Mouse (Mus musculus) lung, adult 18-20 months (tissue): ENCODE measurements at regions not wholly inside any gene's neighbourhood (a gene's known extent, or its start where the extent isn't known, plus 50 kb on each side); places are given as distances from the start of the nearest gene placed in this dataset.

ENCODE experiments used
- DNase-seq, 2 experiments: peaks; one replicate each; pipeline ENCODE4 v3.0.0; 2022; ENCODE audit warnings: mixed read lengths in 2 of 2

DNA sequence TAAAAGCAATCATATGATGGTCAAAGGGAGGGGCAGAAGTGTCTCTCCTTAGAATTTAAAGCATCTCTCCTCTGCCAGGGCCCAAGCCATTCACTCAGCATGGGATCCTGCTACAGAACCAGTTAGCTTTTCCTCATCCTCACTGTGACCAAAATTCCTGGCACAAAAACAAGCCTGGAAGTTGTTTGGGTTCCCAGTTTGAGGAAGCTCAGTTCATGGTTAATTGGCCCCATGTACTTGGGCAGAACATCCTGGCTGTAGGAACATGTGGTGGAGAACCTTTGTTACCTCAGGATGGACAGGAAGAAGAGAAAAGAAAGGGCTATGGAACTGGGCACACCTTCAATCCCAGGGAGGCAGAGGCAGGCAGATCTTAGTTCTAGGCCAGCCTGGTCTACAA lies 52.4 kb upstream of the Mfge8 start:
- DNase-seq, result no peak

DNA sequence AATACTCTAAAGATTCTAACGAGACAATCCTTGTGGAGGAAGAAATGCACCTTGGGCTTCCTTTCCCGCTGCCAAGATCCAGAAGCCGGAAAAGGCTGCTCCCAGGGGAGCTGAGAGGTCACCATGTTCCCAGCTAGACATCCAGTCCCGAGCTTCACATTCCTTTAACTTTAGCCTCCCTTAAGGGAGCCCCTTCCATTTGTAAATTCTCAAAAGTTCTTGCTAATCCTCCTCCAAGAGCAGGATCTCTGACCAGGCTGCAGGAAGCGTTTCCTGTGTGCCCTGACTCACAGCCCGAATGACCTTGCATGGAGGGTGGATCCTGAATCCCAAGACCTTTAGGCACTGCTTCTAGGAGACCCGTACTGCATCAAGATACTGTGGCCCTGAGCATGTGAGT lies 53.5 kb upstream of the Mfge8 start:
- DNase-seq, result peak in 1 of 2 experiments; percentile 22

DNA sequence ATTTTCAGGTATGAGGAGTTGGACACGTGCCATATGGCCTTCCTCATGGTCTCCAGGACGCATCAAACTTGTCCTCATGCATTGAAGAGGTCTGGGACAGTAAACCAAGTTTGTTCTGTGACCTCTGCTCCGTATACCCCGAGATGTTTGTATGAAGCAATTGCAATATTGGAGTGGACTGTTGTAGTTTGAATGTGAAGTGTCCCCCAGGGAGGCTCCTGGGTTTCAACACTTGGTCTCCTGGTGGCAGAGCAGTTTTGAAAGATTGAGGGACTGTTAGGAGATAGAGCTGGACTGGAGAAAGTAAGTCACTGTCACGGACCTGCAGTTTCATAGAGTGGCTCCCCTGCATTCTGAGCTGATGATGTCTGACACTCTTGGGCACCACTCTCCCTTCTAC lies 54.6 kb upstream of the Mfge8 start:
- no peak for DNase-seq

DNA sequence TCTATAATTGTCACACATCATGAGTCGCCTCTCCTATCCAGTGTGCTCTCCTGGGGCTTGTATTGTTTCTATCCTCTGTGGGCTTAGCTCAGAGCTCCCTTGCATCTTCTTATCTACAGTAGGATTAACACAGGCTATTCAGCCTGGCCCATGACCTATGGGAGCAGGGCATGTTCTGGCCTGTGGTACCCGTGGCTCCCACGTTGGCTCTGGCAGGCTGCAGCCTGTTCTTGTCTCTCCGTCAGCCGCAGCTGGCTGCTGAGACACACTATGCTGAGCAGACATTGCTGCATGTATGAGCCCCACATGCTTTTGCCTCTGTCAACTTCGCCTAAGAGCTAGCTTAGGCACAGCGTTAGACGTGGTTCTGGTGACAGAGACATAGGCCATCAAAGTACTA lies 58.3 kb upstream of the Mfge8 start:
- no peak for DNase-seq

DNA sequence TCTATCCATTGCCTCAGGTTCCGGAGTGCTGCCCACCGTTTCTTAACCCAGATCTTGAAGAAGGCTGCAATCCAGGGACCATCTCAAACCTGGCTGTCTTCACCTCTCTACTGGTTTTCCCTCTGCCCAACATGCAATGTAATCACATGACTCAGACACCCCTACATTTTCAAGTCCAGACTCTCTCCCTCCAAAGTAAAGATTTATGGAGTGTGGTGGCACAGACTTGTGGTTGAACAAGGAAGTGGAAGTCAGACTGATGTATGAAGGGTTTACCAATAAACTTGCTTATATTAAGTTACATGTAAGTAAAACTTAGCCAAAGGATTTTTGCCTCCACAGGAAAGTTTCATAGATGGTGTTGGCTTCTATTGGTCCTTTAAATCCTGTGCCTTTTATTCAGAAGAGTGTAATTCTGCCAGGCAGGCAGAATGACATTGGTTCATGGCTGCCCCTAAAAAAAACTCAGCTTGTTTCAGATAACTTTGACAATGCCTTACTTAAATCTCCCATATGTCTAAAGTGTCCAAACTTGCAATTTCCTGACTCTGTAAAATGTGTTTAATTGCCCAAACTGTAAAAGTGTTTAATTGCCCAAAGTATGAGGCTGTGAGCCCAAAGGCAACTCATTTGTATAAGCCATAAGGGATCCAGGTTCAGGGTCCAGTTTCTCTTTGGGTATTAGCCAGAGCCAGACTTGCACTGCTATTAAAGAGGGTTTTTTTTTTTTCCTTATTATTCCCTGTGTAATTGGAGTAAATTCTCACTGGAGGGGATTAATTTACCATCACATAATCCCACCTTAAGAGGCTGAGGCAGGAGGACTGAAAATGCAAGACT lies 61.7 kb upstream of the Mfge8 start:
- DNase-seq, result no peak

DNA sequence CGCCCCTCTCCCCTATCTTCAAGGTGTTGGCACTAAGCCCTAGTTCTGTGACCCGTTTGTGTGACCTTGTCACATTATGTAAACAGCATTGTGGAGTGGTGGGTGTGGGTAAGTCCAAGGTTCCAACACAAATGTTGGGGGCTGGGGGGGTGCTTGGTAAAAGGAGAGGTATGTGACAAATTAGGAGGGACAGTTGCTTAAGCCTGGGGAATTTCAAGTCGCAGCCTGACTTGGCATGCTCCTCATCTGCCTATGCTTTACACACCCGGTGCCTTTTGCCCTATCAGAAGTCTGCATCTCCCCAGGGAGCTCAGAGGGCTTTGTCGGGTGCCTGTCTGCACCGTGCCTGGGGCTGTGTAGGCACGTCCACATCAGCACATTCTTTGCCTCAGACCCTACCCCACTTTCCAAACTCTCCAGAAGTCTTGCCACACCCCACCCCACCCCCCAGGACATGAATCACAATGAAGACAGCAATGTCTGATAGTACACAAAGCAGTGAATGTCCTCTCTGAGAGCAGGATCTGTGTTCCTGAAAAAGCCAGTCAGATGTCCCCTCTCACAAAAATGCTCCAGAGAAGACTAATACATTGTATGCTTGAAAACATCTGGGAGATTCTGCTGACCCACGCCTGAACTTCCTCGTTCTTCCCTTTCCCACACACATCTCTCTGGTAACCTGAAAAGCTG lies 61.6 kb upstream of the Abhd2 start:
- DNase-seq, result peak in 1 of 2 experiments; percentile 20

DNA sequence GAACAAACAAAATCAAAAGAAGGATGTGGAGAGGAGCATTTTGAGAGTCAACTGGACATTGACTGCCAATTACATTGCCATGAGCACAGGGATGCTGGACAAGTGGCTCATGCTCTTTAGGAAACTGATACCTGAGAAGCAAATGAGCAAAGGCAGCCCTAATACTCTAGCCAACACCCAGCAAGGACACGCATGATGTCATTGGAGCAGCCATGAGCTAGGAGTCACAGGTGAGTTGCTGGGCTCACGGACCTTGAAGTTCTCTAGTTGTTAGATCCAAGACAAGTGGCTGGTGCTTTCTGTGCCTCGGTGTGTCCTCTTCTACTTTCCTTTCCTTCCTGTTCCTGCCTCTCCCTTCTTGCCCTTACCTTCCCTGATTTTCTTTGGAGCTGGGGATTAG lies 60.8 kb upstream of the Abhd2 start:
- DNase-seq, result no peak

DNA sequence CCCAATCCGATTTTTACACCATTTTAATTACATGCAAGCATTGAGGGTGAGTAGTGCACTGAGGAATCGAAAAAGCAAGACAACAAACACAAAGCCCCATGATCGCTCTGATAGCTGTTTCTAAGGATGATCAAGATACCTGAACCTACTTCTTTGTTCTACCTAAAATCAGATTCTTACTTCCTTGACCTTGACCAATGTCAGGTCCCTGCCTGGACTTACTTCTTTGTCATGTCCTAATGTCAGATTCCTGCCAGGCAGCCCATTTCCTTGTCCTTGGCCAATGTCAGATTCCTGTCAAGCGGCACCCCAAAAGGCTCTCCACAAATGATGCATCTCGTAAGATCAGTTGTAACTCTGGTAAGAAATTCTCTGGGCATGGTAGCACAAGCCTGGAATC lies 58.0 kb upstream of the Abhd2 start:
- no peak for DNase-seq

DNA sequence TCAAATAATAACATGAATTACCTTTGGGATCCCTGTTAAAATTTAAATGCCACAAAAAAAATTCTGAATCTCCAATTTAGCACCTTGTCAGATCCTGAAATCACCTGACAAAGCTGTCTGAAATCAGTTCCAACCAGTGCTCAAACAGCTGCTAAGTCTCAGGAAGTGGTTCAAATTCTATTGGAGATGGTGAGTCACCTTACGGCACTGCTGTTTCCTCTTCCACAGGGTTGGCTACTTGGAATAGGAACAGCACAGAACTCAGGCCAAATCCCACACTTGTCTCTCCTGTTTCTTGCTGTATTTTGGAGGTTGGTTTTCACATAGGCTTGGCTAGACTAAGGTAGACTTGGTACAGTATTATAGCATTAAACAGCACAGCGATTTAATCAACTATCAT lies 55.8 kb upstream of the Abhd2 start:
- no peak for DNase-seq

DNA sequence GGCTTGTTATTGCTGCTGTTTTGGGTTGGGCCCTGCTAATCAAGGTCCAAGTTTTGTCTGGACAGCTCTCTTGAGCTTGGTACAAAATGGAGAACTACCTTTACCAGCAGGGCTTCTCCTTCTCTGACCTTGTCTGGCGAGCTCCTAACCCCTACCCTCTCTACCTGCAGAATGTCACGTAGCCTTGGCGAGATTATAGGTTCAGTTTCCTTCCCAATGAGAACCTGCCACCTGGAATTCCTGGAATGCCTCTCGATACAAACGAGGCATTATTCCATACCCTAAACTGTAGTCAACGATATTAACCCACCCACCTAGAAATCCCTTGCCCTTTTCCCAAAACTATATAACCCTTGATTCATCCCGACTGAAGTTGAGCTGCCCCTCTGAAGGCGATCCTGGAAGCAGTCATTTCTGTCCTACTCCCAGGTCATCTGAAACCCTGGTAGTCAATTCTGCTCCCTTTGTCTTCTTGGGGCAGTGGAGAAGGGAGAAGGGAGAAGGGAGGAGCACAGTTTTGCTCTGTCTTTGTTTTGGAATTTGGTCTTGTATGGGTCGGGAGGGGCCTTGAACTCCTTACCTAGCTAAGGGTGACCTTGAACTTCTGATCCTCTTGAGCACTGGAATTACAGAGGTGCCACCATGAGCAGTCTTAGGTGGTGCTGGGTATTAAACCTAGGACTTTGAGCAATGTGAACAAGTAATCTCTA lies 50.2 kb upstream of the Abhd2 start:
- DNase-seq, result no peak
